Comparison of ENCODE assay signal across 16 mouse cellular contexts in genomic region chr9:63717474-63718005, GRCm38 (mm10). TPM values are rescaled to one million over a fixed set of nuclear protein-coding genes. Genes with fewer than 3 reads are reported as not detected.
DNase-seq lines count a peak whose midpoint lies in the region; ATAC-seq and TF ChIP-seq lines count a peak whose summit lies in the region.
"Had no signal": no experiment of that assay in that cellular context is flagged by ENCODE, and none has a peak within 500 bp of the region (broad histone marks: within the 10 kb centered on the region; RNA-seq: fewer than 3 reads in every experiment).

No protein-coding gene starts in this region.

- 0 out of 2 replicates have a peak, but pooled peaks cover 2% of the 10 kb centered on the region for H3K36me3 ChIP-seq in heart, embryonic 10.5 days
- H3K36me3 ChIP-seq in intestine, embryonic 15.5 days, result no peaks in the 10 kb centered on the region
- H3K36me3 ChIP-seq in intestine, postnatal 0 days (ENCODE audit: control insufficient read depth, insufficient read depth), result 0 out of 2 replicates have a peak, but pooled peaks cover 3% of the 10 kb centered on the region
- H3K36me3 ChIP-seq in liver, embryonic 13.5 days, result no peaks in the 10 kb centered on the region
- H3K36me3 ChIP-seq in liver, postnatal 0 days (replicated peaks; ENCODE audit: insufficient read depth, low read length), result no peaks in the 10 kb centered on the region
- no peaks in the 10 kb centered on the region for H3K36me3 ChIP-seq in stomach, embryonic 15.5 days
- H3K36me3 ChIP-seq in stomach, postnatal 0 days (ENCODE audit: control insufficient read depth, insufficient read depth, low read length), result no peaks in the 10 kb centered on the region
- H3K36me3 ChIP-seq: hindbrain, embryonic 13.5 days; neural tube, embryonic 12.5 days had no signal

- no peak overlapping the region for H3K9ac ChIP-seq in intestine, embryonic 15.5 days
- no peak overlapping the region for H3K9ac ChIP-seq in intestine, postnatal 0 days (ENCODE audit: low read depth, low read length)
- no peak overlapping the region for H3K9ac ChIP-seq in liver, embryonic 13.5 days
- no peak overlapping the region for H3K9ac ChIP-seq in liver, postnatal 0 days (replicated peaks)
- no peak overlapping the region for H3K9ac ChIP-seq in stomach, embryonic 15.5 days
- no peak overlapping the region for H3K9ac ChIP-seq in stomach, postnatal 0 days (ENCODE audit: low read length)
- H3K9ac ChIP-seq: forebrain, embryonic 13.5 days; hindbrain, embryonic 13.5 days; liver, embryonic 14.5 days; neural tube, embryonic 12.5 days had no signal

- WGBS in heart, embryonic 10.5 days, result 40% methylated on average over 3 of the region's 3 CpGs
- WGBS in intestine, embryonic 15.5 days, result 47% methylated on average over 3 of the region's 3 CpGs
- WGBS in intestine, postnatal 0 days, result 45% methylated on average over 3 of the region's 3 CpGs
- 45% methylated on average over 3 of the region's 3 CpGs for WGBS in liver, embryonic 13.5 days (ENCODE audit: insufficient replicate concordance)
- 52% methylated on average over 3 of the region's 3 CpGs for WGBS in liver, postnatal 0 days (ENCODE audit: insufficient replicate concordance)
- 61% methylated on average over 3 of the region's 3 CpGs for WGBS in stomach, embryonic 15.5 days
- WGBS in stomach, postnatal 0 days, result 57% methylated on average over 3 of the region's 3 CpGs

- peaks cover 97% of the 10 kb centered on the region for H3K4me1 ChIP-seq in heart, embryonic 10.5 days
- peaks cover 67% of the 10 kb centered on the region for H3K4me1 ChIP-seq in intestine, embryonic 15.5 days (replicated peaks)
- H3K4me1 ChIP-seq in intestine, postnatal 0 days (replicated peaks; ENCODE audit: control insufficient read depth, insufficient read depth, low read length), result peaks cover 35% of the 10 kb centered on the region
- peaks cover 89% of the 10 kb centered on the region for H3K4me1 ChIP-seq in liver, embryonic 13.5 days (replicated peaks)
- H3K4me1 ChIP-seq in liver, postnatal 0 days (ENCODE audit: insufficient read depth), result peaks cover 66% of the 10 kb centered on the region
- H3K4me1 ChIP-seq in stomach, embryonic 15.5 days, result peaks cover 57% of the 10 kb centered on the region
- peaks cover 15% of the 10 kb centered on the region for H3K4me1 ChIP-seq in stomach, postnatal 0 days (replicated peaks; ENCODE audit: control insufficient read depth, insufficient read depth)

- intact Hi-C loops in heart, postnatal 36 days (cut with DNase I), result no loop called here

- H3K27me3 ChIP-seq in heart, embryonic 10.5 days (ENCODE audit: insufficient read depth, poor library complexity, severe bottlenecking), result no peaks in the 10 kb centered on the region
- H3K27me3 ChIP-seq in intestine, embryonic 15.5 days (replicated peaks), result no peaks in the 10 kb centered on the region
- no peaks in the 10 kb centered on the region for H3K27me3 ChIP-seq in intestine, postnatal 0 days (replicated peaks; ENCODE audit: control insufficient read depth, insufficient read depth, low read length)
- no peaks in the 10 kb centered on the region for H3K27me3 ChIP-seq in liver, embryonic 13.5 days
- H3K27me3 ChIP-seq in liver, postnatal 0 days (ENCODE audit: insufficient read depth, low read length), result no peaks in the 10 kb centered on the region
- no peaks in the 10 kb centered on the region for H3K27me3 ChIP-seq in stomach, embryonic 15.5 days (replicated peaks)
- H3K27me3 ChIP-seq in stomach, postnatal 0 days (ENCODE audit: control insufficient read depth, insufficient read depth, low read length), result no peaks in the 10 kb centered on the region
- H3K27me3 ChIP-seq: forebrain, embryonic 13.5 days; hindbrain, embryonic 13.5 days; neural tube, embryonic 12.5 days had no signal

- ATAC-seq in intestine, embryonic 15.5 days, result no peak
- no peak for ATAC-seq in intestine, postnatal 0 days
- ATAC-seq in liver, embryonic 13.5 days (ENCODE audit: low read depth), result no peak
- no peak for ATAC-seq in liver, postnatal 0 days
- ATAC-seq in stomach, embryonic 15.5 days (ENCODE audit: insufficient read depth, low FRiP score, low read depth), result no peak
- ATAC-seq in stomach, postnatal 0 days (ENCODE audit: low FRiP score, low TSS enrichment), result no peak
- ATAC-seq: forebrain, embryonic 13.5 days had no signal

- no peak for TF ChIP-seq EP300 in liver, postnatal 0 days (IDR thresholded peaks at IDR 0.05; ENCODE audit: low read depth)
- no peak for TF ChIP-seq EP300 in stomach, postnatal 0 days (optimal IDR thresholded peaks at IDR 0.05)

- TF ChIP-seq CTCF in intestine, postnatal 0 days (IDR thresholded peaks at IDR 0.05; ENCODE audit: low read depth), result no peak
- no peak for TF ChIP-seq CTCF in liver, postnatal 0 days (IDR thresholded peaks at IDR 0.05; ENCODE audit: low read depth)
- no peak for TF ChIP-seq CTCF in stomach, postnatal 0 days (IDR thresholded peaks at IDR 0.05; ENCODE audit: low read depth)

- H3K9me3 ChIP-seq in heart, embryonic 10.5 days, result no peaks in the 10 kb centered on the region
- H3K9me3 ChIP-seq in intestine, embryonic 15.5 days, result no peaks in the 10 kb centered on the region
- H3K9me3 ChIP-seq in intestine, postnatal 0 days (ENCODE audit: control insufficient read depth), result no peaks in the 10 kb centered on the region
- no peaks in the 10 kb centered on the region for H3K9me3 ChIP-seq in liver, embryonic 13.5 days (replicated peaks)
- H3K9me3 ChIP-seq in liver, postnatal 0 days (ENCODE audit: low read length), result no peaks in the 10 kb centered on the region
- H3K9me3 ChIP-seq in stomach, embryonic 15.5 days, result no peaks in the 10 kb centered on the region
- no peaks in the 10 kb centered on the region for H3K9me3 ChIP-seq in stomach, postnatal 0 days (ENCODE audit: control insufficient read depth, low read length)
- H3K9me3 ChIP-seq: forebrain, embryonic 13.5 days; hindbrain, embryonic 13.5 days; neural tube, embryonic 12.5 days had no signal

- DNase-seq in heart, embryonic 10.5 days (ENCODE audit: low spot score), result no peak
- DNase-seq in heart, postnatal 36 days, result no peak
- DNase-seq in liver, embryonic 13.5 days, result no peak
- no peak for DNase-seq in liver, postnatal 0 days
- no peak for DNase-seq in stomach, postnatal 0 days (ENCODE audit: low spot score)
- DNase-seq: adrenal gland, adult 8-10 months; cerebellum, adult 11-12 months; cerebellum, postnatal 25 days had no signal

- no peak overlapping the region for H3K4me3 ChIP-seq in heart, embryonic 10.5 days
- H3K4me3 ChIP-seq in intestine, embryonic 15.5 days (replicated peaks), result no peak overlapping the region
- H3K4me3 ChIP-seq in intestine, postnatal 0 days (ENCODE audit: low read depth, low read length), result no peak overlapping the region
- H3K4me3 ChIP-seq in liver, embryonic 13.5 days (replicated peaks), result no peak overlapping the region
- H3K4me3 ChIP-seq in liver, postnatal 0 days (ENCODE audit: low read depth, low read length), result no peak overlapping the region
- no peak overlapping the region for H3K4me3 ChIP-seq in stomach, embryonic 15.5 days (replicated peaks)
- H3K4me3 ChIP-seq in stomach, postnatal 0 days (ENCODE audit: low read depth, low read length), result no peak overlapping the region
- H3K4me3 ChIP-seq: forebrain, embryonic 13.5 days; hindbrain, embryonic 13.5 days; layer of hippocampus, adult 2 months; neural tube, embryonic 12.5 days had no signal

- H3K27ac ChIP-seq in heart, embryonic 10.5 days, result peak overlapping the region; percentile 86
- peak overlapping the region; percentile 33; the same call in 1 of the 2 replicates for H3K27ac ChIP-seq in intestine, embryonic 15.5 days
- no peak overlapping the region for H3K27ac ChIP-seq in intestine, postnatal 0 days (ENCODE audit: low read depth, low read length)
- peak overlapping the region; percentile 57; the same call in 1 of the 2 replicates for H3K27ac ChIP-seq in liver, embryonic 13.5 days
- H3K27ac ChIP-seq in liver, postnatal 0 days (ENCODE audit: low read depth), result no peak overlapping the region
- peak overlapping the region; percentile 27; the same call in 1 of the 2 replicates for H3K27ac ChIP-seq in stomach, embryonic 15.5 days
- H3K27ac ChIP-seq in stomach, postnatal 0 days (replicated peaks), result no peak overlapping the region
- H3K27ac ChIP-seq: forebrain, embryonic 13.5 days; hindbrain, embryonic 13.5 days; layer of hippocampus, adult 2 months; liver, embryonic 14.5 days; neural tube, embryonic 12.5 days had no signal

- no peak overlapping the region for H3K4me2 ChIP-seq in intestine, embryonic 15.5 days (replicated peaks)
- no peak overlapping the region for H3K4me2 ChIP-seq in intestine, postnatal 0 days (replicated peaks; ENCODE audit: low read depth)
- H3K4me2 ChIP-seq in liver, embryonic 13.5 days, result no peak overlapping the region
- H3K4me2 ChIP-seq in liver, postnatal 0 days (ENCODE audit: low read depth, low read length), result no peak overlapping the region
- no peak overlapping the region for H3K4me2 ChIP-seq in stomach, embryonic 15.5 days
- H3K4me2 ChIP-seq in stomach, postnatal 0 days (replicated peaks; ENCODE audit: low read depth), result no peak overlapping the region
- H3K4me2 ChIP-seq: forebrain, embryonic 13.5 days; hindbrain, embryonic 13.5 days had no signal

RNA-seq across cellular contexts. Expression of gene Smad3, which starts 40.3 kb away (rescaled TPM):
- polyA plus RNA-seq in heart, embryonic 10.5 days (2016; fragmentation: Nextera tagmentation; extraction: Ambion mirVana), result 15.2 and 20.0 TPM in 2 replicates
- 10 to 100 TPM; 12.5 to 13.2 TPM for total RNA-seq in heart, postnatal 36 days (2021)
- 14.8 and 15.3 TPM in 2 replicates for polyA plus RNA-seq in intestine, embryonic 15.5 days (2015; fragmentation: Nextera tagmentation; extraction: Ambion mirVana)
- polyA plus RNA-seq in intestine, postnatal 0 days (2015; fragmentation: Nextera tagmentation; extraction: Ambion mirVana), result 5.0 and 5.7 TPM in 2 replicates
- polyA plus RNA-seq in liver, embryonic 13.5 days (2015; fragmentation: Nextera tagmentation; extraction: Ambion mirVana), result 2.7 and 3.0 TPM in 2 replicates
- polyA plus RNA-seq in liver, postnatal 0 days (2015; fragmentation: Nextera tagmentation; extraction: Ambion mirVana), result 1.9 and 2.1 TPM in 2 replicates
- polyA plus RNA-seq in stomach, embryonic 15.5 days (2015; fragmentation: Nextera tagmentation; extraction: Ambion mirVana), result 17.5 and 19.6 TPM in 2 replicates
- polyA plus RNA-seq in stomach, postnatal 0 days (2015; fragmentation: Nextera tagmentation; extraction: Ambion mirVana), result 5.3 and 6.4 TPM in 2 replicates

Comparison
In these comparisons a context has a peak if more than half of its experiments do, and no peak if none do; other contexts are left out.
1. H3K27ac ChIP-seq: peak in heart, embryonic 10.5 days (single experiment), intestine, embryonic 15.5 days (single experiment), liver, embryonic 13.5 days (single experiment) and stomach, embryonic 15.5 days (single experiment); none in intestine, postnatal 0 days (single experiment), liver, postnatal 0 days (single experiment) and stomach, postnatal 0 days (single experiment).